Mouse (Mus musculus) thymus, postnatal 4 days (tissue): ENCODE results near the gene Nr2f2.
A peak's percentile ranks its signal among the peaks of the same experiment; 100 is the strongest.

ENCODE experiments used
- DNase-seq: peaks from one replicate; pipeline ENCODE4 v3.0.0; 2021

Gene Nr2f2

DNA sequence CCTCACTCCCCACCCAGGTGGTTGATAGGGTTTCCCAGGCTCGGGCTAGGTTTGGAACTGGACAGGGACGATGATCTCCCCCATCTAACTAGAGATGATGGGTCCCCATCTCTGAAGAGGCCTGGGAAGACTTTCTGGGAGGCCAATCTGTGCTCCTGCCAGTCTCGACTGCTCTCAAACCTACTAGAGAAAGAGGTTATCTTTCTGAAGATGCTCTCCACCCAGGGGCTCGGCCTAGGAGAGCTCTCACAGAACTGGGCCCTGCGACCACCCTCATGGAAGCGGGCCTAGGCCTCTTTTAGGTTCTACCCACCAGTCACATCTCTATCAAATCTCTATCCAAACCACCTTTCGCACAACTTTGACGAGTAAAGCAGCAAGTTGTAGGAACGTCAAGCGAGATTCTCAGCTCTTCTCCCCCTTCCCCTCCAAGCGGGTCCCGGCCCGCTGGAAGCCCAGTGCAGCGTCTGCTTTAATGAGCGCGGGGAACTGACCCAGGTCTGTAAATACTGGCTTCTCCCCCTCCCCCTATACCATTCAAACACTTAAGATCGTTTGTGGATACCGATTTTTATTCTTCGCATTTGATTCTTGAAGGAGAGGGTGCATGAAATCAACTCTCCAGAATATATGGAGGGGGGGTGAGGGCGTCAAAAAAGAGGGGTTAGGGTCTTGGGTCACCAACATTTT, 16.4 kb downstream of the Nr2f2 start:
- no peak for DNase-seq

DNA sequence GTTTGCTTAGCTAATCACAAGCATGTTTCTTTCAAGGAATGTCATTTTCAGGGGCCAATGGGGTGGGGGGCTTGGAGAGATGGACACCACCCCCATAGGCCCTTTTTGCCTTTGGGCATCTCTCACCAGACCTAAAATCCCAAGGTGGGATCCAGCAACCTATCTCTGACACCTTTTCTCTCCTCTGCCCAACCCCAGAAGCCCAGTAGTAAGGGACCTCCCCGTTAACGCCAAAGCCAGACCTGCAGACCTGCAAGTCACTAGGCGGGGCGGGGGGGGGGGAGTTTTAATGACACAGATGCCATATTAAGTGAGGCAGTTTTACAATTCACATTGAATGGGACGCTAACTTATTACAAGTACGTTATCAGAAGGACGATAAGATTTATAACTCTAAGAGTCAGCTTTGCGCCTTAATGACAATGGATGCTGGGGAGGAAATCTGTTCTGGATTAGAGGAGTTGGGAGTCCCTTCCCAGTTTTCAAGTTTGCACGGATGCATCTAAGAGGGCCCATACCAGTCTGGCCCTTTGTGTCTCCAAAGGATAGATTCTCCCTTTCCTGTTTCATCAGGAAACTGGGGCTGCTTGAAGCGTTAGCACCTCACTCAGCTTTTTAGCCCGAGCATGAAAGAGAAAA, 17.4 kb downstream of the Nr2f2 start:
- DNase-seq = no peak

DNA sequence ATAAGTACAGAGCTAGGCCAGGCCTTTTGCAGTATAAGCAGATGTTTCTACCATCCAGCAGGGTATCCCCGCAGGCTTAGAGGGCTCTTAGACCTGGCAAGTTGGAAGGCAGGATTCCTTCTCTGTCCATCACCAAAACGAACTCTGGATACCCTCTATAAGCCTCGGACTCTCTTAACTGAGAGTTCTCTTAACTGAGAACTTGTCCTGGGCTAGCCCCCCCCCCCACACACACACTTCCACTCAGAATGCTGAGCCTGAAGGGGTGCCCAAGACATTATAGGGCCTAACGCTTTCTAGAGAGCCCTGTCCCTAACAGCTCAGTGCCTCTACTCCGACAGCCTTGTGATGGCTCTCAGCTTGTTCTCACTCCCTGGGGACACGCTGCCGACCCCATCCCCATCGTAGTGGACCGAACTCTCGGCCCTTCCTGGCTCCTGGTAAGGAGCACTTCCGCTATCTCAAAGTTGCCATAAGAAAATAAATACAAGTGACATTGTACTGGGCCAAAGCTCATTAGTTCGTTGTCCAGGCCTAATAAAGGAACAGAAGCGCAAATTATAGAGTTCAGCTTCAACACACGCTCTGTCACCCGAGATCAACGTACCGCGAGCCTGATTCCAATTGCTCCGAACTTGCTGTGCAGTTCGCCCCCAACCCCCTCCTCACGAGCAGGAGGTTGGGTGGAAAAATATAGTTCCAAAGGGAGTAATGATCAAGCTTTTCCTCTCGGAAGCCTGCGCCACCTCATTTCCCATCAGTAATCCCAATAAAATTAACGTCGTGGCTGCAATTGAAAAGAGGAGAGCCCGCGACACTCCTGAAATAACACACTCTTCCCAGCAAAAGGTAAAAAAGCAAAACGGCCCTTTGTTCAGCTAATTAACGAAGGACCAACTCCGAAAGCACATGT, 18.2 kb downstream of the Nr2f2 start:
- no peak for DNase-seq

DNA sequence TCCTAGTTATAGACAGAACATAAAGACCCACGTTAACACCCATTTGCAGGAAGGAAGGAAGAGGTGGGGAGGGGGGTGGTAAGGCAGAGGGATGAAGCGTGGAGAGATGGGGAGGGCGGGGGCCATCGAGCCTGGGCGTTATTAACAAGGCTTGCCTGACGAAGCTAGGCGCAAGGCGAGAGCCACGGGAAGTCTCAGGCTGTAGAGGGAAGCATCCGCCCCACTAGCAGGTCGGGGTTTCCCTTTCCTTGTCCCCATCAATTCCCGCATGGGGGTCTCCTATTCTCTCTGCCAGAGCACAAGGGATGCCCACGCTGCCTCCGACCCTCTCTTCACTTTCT, 18.9 kb downstream of the Nr2f2 start:
- DNase-seq = no peak

DNA sequence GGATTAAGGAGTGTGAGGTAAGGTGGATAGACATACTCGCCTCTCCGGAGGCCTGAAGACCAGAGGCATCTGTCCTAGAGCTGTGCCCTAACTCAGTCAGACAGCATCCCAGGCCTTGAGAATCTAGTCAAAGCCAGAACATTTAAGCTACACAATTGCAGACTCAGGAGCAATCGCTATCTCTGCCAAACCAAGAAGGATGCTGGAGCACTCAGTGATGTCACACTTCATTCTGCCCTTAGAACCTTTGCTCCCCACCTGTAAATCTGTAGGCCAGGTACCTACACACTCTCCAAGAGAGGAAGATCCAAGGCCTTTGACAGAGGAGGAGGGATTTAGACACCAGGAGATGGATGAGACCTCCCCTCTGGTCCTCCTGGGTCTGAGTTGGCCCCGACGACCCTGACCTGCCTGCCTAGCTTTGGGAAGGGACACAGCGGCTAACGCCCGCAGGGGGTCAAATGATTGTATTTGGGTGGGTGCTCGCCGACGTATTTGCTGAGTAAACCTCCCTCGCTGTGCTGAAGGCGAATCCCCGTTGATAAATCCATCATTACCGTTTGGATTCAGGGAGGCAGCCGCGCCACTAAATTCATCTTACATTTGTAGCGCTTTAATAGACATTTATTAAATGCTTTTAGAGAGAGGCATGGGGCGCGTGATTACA, 19.5 kb downstream of the Nr2f2 start:
- DNase-seq = no peak

DNA sequence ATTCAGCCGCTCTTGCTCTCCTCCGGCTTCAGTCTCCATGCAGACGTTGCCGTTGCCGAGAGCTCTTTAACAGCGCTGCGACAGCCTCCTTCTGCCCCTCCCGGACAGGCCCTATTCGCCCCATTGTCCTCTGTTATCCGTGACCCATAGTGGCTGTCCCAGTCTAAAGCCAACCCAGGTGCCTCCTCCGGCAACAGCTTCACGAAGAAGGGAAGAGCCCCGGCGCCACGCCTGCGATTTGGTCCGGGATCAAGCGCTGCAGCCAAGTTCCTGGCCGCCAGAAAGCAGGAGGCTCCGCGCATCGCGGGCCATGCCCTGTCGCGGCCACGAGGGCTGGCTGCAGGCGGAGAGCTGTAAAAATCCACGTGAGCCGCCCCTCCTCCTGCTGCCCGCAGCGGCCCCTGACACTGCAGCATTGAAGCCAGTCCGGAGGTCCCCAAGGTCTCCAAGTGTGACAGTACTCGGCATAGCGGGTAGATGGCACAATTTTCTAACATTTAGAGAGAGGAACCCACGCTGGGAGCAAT, 20.5 kb downstream of the Nr2f2 start:
- DNase-seq = no peak

DNA sequence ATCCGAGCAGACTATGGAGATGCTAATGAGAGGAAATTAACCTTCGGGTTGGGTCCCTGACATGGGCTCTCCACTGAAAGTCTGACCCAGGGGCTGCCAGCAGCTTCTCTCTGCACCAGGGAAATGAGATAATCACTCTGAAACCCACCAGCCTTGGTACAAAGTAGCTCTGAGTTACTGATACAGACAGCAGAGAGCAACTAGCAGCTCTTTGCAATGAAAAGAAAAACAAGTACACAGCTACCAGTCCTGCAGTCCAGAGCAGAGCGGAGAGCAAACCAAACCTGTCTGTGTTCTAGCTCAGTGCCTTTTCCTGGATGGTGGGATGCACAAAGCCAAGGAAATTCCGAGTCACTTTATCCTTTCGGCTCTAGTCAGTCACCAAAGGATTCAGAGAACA, 23.1 kb downstream of the Nr2f2 start:
- no peak for DNase-seq

DNA sequence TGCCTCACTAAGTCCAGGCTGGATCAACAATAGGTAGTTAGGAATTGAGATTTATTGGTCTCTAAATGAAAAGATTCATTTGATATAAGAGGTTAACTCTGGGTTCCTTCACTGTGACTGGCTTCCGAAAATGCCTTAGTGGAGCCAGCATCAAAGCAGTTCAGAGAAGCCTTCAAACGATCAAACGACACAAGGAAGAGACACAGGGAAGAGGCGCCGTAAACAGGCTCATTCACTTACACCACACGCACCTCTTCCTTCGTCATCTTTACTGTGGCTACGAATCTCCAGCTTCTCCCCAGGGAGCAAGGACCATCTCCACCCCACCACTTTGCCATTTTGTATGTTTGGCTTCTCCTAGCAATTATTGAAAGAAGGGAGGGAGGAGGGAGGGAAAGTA, 23.8 kb downstream of the Nr2f2 start:
- DNase-seq = no peak

DNA sequence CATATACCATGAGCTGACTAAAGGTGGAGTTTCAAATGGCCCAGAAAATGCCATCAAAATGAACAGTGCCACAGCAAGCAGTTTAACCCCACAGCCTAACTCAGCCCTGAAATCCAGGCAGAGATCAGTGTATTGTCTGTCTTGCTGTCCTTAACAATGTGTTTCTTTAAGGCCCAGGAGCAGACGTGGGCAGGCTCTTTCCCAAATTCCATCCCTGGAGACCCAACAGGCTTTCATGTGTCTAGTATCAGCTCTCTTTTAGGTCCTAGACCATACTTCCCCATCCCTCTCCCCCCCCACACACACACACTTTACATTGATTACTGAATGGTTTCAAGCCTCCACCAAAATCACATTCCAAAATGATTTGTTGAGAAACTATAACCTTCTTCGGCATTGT, 24.5 kb downstream of the Nr2f2 start:
- DNase-seq = no peak

DNA sequence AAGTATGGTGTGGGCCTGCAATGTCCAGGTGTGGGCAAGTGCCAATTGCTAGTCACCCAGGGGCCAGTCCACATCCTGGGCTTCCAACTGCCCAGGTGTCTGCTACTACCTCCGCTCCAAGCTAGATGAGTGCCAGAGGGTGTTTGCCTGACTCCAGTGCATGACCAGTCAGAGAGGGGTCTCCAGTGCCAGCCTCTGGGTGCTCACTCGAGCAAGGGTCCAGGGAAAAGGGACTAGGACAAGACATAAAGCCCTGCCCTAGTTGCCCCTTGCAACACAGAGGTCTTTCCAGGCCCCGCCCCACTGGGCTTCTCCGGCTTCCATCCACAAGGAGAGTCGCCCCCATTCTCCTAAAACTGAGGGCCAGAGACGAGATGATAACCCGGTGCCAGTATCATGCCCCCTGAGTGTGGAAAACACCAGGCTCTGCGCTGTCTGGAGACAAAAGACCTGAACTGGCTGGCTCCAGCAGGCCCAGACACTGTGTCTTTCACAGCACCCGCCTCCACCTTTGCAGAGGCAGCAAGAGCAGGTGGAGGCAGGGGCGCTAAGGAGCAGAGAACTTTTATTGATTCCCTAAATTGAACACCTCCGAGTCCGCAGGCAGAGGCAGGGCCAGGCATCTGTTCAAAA, 26.4 kb downstream of the Nr2f2 start:
- DNase-seq = no peak

DNA sequence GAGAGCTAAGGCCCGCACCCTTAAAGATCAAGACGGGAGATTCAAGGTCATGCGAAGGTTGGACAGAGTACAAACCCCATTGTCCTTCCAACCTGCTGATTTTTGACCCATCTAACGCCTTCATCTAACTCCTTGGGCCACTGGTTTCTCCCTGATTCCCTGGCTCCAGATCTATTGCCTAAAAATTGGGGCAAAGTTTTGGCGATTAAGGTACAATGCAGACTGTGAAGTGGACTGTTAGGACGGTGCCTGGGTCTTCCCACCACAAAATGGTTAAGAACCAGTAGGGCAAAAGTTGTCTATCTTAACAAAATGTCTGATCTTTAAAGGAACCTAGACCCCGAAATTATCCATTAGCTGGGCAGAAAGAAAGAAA, 28.3 kb downstream of the Nr2f2 start:
- no peak for DNase-seq

DNA sequence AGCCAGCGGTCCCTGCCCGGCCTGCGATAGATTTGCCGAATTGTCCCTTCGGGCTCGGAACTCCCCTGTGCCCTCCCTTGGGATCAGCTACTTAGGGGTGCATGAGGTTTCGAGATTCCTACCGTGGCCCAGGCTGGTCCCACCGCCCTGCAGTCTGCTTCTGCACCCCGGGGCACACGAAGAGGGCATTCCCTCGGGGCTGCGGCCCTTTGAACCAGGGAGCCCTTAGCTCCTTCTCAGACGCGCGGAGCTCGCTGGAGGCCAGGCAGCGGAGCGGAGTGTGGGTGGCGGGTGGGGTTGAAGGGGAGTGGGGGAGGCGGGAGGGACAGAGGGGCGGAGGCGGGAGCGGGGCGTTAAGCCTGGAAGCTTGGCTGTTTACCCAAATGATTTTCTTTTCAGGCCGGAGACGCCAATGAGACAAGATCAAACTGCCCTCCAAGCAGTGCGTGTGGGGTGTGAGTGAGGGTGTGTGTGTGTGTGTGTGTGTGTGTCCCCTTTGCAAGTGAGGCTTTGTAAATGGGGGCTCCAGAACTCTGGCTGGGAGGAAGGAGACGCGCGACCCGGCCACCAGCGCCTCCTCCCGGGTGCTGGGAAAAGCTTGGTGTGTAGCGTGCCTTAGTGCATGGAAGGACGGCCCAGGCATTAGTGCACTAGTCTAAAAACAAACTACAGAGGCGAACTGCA, 28.8 kb downstream of the Nr2f2 start:
- no peak for DNase-seq

DNA sequence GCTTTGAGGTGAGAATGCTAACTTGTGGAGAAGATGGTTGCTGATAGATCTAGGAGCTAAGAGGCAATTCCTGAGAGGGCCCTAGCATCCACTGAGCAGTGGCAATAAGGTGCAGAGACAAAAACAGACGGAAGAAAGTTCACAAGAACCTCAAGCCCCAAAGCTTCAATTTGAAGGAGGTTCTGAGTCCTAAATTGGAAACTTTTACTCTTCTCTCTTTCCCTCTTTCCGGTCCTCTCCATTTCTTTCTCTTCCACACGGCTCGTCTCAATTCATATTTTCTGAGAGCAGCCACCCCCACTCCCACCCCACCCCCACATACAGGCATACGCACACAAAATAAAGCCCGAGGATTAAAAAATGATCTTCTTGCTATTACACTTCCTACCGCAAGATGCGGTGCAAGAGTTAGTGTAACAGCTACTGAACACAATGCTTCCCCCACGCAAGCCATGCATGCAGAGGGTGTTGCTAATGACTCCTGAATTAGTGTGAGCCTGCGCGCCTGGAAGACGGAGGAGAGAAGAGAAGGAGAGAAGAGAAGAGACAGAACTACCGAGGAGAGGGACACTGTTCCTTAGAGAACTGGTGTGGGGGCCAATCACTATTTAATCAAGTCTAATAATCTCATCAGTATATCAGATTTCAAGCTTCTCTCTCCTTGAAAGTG, 29.8 kb downstream of the Nr2f2 start:
- no peak for DNase-seq

DNA sequence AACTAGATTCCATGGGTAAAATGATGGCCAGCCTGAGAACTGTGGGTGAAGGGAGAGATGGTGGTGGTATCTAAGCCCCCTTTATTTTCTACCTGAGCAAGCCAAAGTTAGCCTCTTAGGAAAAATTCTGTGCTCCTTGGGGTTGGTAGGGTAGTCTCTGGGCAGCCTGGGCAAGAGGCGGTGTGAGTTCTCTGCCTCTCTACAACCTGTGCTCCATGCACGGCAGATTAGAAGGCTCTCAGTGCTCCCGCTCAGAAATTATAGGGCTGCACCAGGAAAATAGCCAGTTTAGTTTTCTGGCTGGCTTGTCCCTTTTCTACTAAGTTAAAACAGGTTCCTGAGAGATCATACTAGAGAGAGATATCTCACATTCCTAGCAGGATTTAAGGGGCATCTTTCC, 30.4 kb downstream of the Nr2f2 start:
- no peak for DNase-seq

DNA sequence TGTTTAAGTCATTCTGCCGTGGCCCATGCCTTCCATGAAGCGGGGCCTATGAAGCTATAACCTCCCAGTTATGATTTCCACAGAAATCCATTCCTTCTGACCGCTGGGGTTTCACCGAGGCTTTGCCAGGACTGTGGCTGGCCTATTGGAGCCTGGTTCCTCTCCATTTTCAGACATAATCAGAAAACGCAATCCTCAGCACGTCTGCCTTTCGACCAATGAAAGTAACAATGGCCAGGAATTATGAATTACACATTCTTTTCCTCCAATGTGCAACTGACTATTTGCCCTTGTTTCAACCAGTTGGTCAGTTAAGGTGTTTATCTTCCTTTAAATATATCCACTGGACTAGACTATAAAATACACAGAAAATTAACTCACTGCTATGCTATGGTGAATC, 31.1 kb downstream of the Nr2f2 start:
- no peak for DNase-seq

DNA sequence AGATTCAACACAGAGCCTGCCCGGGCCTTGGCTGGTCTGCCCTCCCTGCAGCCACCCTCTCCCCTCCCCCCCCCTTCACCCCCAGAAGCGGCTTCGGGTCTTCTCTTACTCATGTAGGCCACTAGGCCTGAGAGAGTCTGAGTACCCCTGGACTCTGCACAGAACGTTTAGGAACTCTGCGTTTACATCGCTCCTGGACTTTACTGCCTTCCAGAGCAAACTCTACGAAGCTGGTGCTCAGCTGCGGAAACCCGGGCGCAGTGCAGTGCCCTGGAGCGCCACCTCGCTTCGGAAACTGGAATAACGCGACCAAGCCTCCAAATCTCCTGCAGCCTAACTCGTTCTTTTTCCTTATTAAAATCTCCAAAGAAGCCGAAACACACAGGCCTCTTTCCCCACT, 31.7 kb downstream of the Nr2f2 start:
- peak; percentile 42 for DNase-seq

DNA sequence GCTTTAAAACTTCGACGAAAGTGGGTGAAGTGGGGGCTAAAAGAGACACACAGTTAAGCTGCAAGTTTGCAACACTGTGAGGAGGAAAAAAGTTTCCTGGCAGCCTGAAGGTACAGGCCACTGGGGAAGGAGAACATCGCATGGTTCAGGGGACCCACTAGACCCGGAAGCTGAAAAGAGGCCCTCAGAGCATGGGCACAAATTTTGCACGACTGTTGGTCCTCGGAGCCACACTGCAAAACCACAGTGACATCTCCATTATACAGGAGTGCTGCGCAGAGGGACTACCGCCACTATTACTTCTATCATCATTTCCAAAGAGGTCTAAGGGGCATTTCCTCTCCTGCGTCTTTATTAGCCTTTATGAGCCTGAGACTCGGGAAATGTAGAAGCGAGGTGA, 32.7 kb downstream of the Nr2f2 start:
- DNase-seq = no peak

DNA sequence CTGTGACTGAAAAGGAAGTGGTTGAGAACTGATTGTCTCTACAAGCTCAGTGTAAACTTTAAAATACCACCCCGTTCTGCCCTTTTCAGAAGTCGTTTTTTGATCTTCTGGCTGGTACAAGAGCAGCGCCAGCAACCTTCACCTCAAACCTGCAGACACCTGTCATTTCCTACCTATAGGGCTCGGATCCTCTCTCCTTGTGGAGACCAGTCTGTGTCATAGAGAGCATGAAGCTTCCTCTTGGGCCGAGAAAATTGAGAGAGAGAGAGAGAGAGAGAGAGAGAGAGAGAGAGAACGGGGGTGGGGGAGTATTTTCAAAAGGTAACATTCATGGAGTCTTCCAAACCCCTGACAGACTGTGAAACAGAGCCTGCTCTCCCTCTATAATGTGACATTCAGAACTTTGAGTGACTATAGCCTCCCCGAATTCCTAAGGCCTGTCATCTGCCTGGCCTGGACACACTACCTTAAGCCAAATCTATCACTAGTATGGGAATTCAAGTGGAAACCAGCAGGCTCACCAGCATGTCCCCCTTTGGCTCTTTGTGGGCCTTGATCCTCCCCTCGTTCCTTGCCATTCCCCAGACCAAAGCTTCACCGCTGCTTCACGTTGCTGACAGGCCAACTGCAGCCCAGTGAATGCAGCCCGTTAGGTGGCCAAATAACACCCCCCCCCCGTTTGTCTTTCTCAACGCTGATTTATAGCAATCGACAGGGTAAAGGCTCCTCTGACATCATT, 33.4 kb downstream of the Nr2f2 start:
- DNase-seq = no peak

DNA sequence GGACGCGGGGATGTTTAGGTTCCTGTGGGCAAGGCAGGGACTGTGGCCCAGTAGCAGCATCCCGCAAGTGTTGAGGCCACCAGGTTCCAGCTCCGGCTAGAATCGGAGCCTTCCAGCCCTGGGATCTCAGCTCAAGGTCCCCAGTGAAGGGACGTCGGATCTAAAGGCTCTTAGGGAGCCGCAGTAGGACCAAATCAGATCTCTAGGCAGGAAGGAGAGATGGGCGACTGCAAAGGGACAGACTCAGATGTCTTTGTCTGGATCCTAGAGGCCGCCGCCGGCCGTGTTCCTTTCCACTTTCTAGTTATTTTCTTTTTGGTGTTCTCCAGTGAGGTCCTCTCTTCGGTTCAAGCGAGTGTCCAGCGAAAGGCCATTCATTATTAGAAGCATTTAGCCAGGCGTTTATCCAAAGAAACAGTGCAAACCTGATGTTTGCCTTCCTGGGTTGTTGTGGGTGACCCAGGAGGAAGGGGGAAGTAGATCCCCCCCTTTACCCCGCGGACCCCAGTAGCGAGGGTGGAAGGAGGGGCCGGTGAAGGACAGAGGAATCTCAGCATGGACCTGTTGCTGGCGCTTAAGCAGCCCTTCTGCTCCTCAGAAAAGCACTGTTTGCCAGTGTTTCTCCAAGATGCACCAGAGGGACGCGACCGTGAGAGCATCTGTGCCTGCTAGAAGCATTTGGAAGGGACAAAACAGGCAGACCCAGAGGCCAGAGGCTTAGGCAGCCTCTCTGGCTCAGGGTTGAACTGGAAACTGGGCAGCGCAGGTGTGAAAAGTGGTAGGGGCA, 34.3 kb downstream of the Nr2f2 start:
- no peak for DNase-seq
